Mouse (Mus musculus) kidney, postnatal 25 days (tissue): ENCODE results near the gene Rundc1.
A peak's percentile ranks its signal among the peaks of the same experiment; 100 is the strongest.
"Not testable (repeated sequence)": the region's sequence is repeated elsewhere in the genome, so short reads cannot be mapped to it uniquely, and the experiment has no call there.

Experiments used
- DNase-seq, 2 experiments: peaks; one replicate each; pipeline ENCODE4 v3.0.0; 2021; ENCODE audit warnings: mixed read lengths in 2 of 2

Gene Rundc1

GRCm38 (mm10) chr11:101467477-101468262 lies 42.8 kb downstream of the Rundc1 start:
- peak; percentile 74 to 83 for DNase-seq

GRCm38 (mm10) chr11:101468263-101468688 lies 43.4 kb downstream of the Rundc1 start:
- no peak for DNase-seq

GRCm38 (mm10) chr11:101468731-101469130 lies 43.8 kb downstream of the Rundc1 start:
- no peak for DNase-seq

GRCm38 (mm10) chr11:101469155-101469554 lies 44.3 kb downstream of the Rundc1 start:
- no peak for DNase-seq

- DNase-seq, result no peak
These were observed 45.3 kb downstream of the Rundc1 start for GRCm38 (mm10) chr11:101470206-101470605.

GRCm38 (mm10) chr11:101471926-101472325 lies 47.0 kb downstream of the Rundc1 start:
- DNase-seq, result no peak

- DNase-seq, result no peak
These were observed 47.5 kb downstream of the Rundc1 start for GRCm38 (mm10) chr11:101472336-101472735.

- not testable (repeated sequence) for DNase-seq
These were observed 48.8 kb downstream of the Rundc1 start for GRCm38 (mm10) chr11:101473686-101474085.

- DNase-seq, result no peak
These were observed 49.4 kb downstream of the Rundc1 start for GRCm38 (mm10) chr11:101474298-101474697.

- DNase-seq, result not testable (repeated sequence)
These were observed 51.5 kb downstream of the Rundc1 start for GRCm38 (mm10) chr11:101476361-101476760.

- no peak for DNase-seq
These were observed 52.3 kb downstream of the Rundc1 start for GRCm38 (mm10) chr11:101477194-101477551.

- no peak for DNase-seq
These were observed 52.8 kb downstream of the Rundc1 start for GRCm38 (mm10) chr11:101477552-101478211.

- no peak for DNase-seq
These were observed 54.3 kb downstream of the Rundc1 start for GRCm38 (mm10) chr11:101479171-101479635.

GRCm38 (mm10) chr11:101480912-101481311 lies 56.0 kb downstream of the Rundc1 start:
- no peak for DNase-seq

- DNase-seq, result no peak
These were observed 58.9 kb downstream of the Rundc1 start for GRCm38 (mm10) chr11:101483804-101484203.

GRCm38 (mm10) chr11:101484245-101484644 lies 59.4 kb downstream of the Rundc1 start:
- no peak for DNase-seq

GRCm38 (mm10) chr11:101484814-101485213 lies 59.9 kb downstream of the Rundc1 start:
- no peak for DNase-seq
